Mouse (Mus musculus) liver, embryonic 16.5 days (tissue): ENCODE measurements around the gene Fhad1. TPM values are rescaled to one million over a fixed set of nuclear protein-coding genes. Genes with fewer than 3 reads are reported as not detected.

Experiments
- ATAC-seq: fragments of 200-750 bp; cut with Nextera tagmentation; 2 replicates; pipeline ENCODE4 v1.8.0; 2017; ENCODE audit warnings: low read depth, mild to moderate bottlenecking, moderate number of reproducible peaks, moderate library complexity
- H3K27ac ChIP-seq: fragments of 300-500 bp; sonication (generic); 2 replicates; pipeline ENCODE4 v1.5.1; 2014; ENCODE audit warnings: mild to moderate bottlenecking, low read length
- H3K27me3 ChIP-seq: fragments of 300-500 bp; sonication (generic); 2 replicates; pipeline ENCODE4 v1.6.1; 2014; ENCODE audit warnings: low read depth, low read length, mixed read lengths; ENCODE audit not compliant: control insufficient read depth, insufficient read depth
- H3K36me3 ChIP-seq: fragments of 300-500 bp; sonication (generic); 2 replicates; pipeline ENCODE4 v1.6.1; 2014; ENCODE audit warnings: mild to moderate bottlenecking; ENCODE audit not compliant: control insufficient read depth, insufficient read depth
- H3K4me1 ChIP-seq: fragments of 300-500 bp; sonication (generic); 2 replicates; pipeline ENCODE4 v1.6.1; 2014; ENCODE audit warnings: low read depth, low read length, mixed read lengths; ENCODE audit not compliant: control insufficient read depth
- H3K4me2 ChIP-seq: fragments of 300-500 bp; sonication (generic); 2 replicates; pipeline ENCODE4 v1.6.1; 2014; ENCODE audit warnings: low read depth, low read length, mixed read lengths
- H3K4me3 ChIP-seq: fragments of 300-500 bp; sonication (generic); 2 replicates; pipeline ENCODE4 v1.5.1; 2014; ENCODE audit warnings: low read depth, mild to moderate bottlenecking, low read length
- H3K9ac ChIP-seq: fragments of 300-500 bp; sonication (generic); 2 replicates; pipeline ENCODE4 v1.6.1; 2014; ENCODE audit warnings: low read depth, low read length
- H3K9me3 ChIP-seq: fragments of 300-500 bp; sonication (generic); replicated peaks from 2 replicates; pipeline ENCODE4 v1.6.1; 2016; ENCODE audit warnings: low read length; ENCODE audit not compliant: control insufficient read depth
- WGBS: fragments of 180-500 bp; shearing (Covaris S2); extraction: QIAGEN DNeasy Blood & Tissue Kit; methylation state at CpG from one replicate; pipeline ENCODE4 v1.1.7; 2014; ENCODE audit not compliant: insufficient replicate concordance; 5-methylcytosine and 5-hydroxymethylcytosine counted together
- polyA plus RNA-seq: library from polyadenylated mRNA; unstranded; fragments of >200 nt; fragmentation: Nextera tagmentation; extraction: Ambion mirVana; gene quantifications from 2 replicates; pipeline ENCODE4 v1.2.1, GENCODE M21; 2015

The Fhad1 gene
- polyA plus RNA-seq, 1 experiment from 2014 or later, result not detected

DNA sequence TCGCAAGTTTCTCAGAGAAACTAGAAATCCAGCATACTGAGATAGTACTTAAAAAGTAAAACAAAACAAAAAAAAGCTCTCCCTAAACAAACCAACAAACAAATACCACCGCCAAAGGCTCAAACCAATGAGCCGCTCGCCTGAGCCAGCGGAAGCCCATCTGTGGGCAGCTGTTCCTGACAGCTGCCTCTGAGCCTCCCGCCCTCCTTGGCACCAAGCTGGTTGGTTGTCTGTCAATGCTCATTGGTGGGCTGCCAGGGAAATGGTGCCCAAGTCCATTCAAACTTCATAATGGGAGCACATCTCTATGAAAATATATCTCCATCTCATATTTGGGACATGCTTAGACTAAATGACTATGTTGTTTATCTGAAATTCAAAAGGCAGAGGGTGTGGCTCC lies 117.7 kb downstream of the Fhad1 start:
- ATAC-seq, result no peak
- H3K36me3 ChIP-seq, result no peaks in the 10 kb centered on the region
- no peaks in the 10 kb centered on the region for H3K27me3 ChIP-seq
- no peaks in the 10 kb centered on the region for H3K9me3 ChIP-seq
- WGBS, result 84% methylated on average over 6 of the region's 6 CpGs
- H3K4me3 ChIP-seq, result no peak overlapping the region
- no peak overlapping the region for H3K9ac ChIP-seq
- peaks cover 3% of the 10 kb centered on the region; the same call in 1 of the 2 replicates for H3K4me1 ChIP-seq
- H3K4me2 ChIP-seq, result no peak overlapping the region
- H3K27ac ChIP-seq, result no peak overlapping the region

GRCm38 (mm10) chr4:141895772-141896171 lies 119.1 kb downstream of the Fhad1 start:
- Histone ChIP-seq H3K9ac (no peak overlapping the region), H3K27ac (no peak overlapping the region), H3K36me3 (no peaks in the 10 kb centered on the region), H3K27me3 (no peaks in the 10 kb centered on the region), H3K9me3 (no peaks in the 10 kb centered on the region), H3K4me3 (no peak overlapping the region), H3K4me2 (no peak overlapping the region), H3K4me1 (peaks cover 3% of the 10 kb centered on the region; the same call in 1 of the 2 replicates)
- WGBS, result 26% methylated on average over 12 of the region's 12 CpGs
- no peak for ATAC-seq

GRCm38 (mm10) chr4:141893157-141893784 lies 121.6 kb downstream of the Fhad1 start:
- 59% methylated on average over 8 of the region's 8 CpGs for WGBS
- Histone ChIP-seq H3K27me3 (no peaks in the 10 kb centered on the region), H3K27ac (no peak overlapping the region), H3K4me1 (peaks cover 3% of the 10 kb centered on the region; the same call in 1 of the 2 replicates), H3K9me3 (no peaks in the 10 kb centered on the region), H3K4me3 (no peak overlapping the region), H3K36me3 (no peaks in the 10 kb centered on the region), H3K9ac (no peak overlapping the region), H3K4me2 (no peak overlapping the region)
- no peak for ATAC-seq

DNA sequence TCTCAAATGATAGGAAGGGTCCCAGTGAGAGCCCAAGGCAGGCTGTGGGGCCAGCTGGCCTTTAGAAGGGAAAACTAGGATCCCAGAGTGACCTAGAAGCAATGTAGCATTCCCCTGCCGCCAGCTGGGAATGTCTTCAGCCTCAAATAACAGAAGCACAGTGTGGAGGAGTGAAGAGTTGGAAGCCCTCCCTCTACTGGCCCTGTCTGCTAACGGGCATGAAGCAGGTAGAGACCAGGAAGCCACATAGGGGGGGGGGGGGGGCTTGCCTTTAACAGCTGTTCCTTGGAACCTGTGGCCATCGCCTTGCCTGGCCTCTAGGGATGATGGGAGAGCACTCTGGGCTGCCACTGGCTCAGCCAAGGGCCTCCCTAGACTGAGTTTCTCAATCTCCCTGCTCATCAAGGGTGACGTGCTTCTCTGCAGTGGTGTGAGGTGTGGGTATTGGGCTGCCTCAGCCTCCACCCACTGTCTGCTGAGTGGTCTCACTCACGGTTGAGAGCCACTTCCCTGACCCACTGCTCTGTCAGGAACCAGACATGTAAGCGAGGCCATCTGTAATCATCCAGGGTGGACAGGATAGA lies 128.4 kb downstream of the Fhad1 start:
- no peak overlapping the region for H3K4me3 ChIP-seq
- H3K4me2 ChIP-seq, result no peak overlapping the region
- H3K27ac ChIP-seq, result no peak overlapping the region
- no peaks in the 10 kb centered on the region for H3K9me3 ChIP-seq
- no peaks in the 10 kb centered on the region for H3K36me3 ChIP-seq
- no peak overlapping the region for H3K9ac ChIP-seq
- H3K4me1 ChIP-seq, result no peaks in the 10 kb centered on the region; the same call in 1 of the 2 replicates
- WGBS, result 31% methylated on average over 6 of the region's 6 CpGs
- ATAC-seq, result no peak
- H3K27me3 ChIP-seq, result peaks cover 3% of the 10 kb centered on the region; the same call in 1 of the 2 replicates

DNA sequence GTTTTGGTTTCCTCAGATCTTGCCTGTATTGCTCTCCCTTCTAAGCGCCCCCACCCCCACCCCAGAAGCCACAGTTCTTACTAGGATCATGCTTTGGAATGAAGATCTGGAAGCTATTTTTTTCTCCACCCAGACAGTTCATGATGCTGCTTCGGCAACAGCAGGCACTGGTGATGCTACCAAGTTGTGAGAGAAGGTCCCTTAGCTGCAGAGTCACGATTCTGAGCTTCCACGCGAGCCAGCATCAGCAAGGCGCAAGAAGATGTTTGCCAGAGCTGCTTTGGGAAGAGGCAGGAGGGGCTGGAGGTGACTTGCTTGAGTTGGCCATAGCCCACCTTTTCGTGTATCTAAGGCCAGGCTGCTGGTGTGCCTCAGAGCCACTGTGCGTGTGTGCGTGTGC lies 129.4 kb downstream of the Fhad1 start:
- no peak overlapping the region for H3K4me3 ChIP-seq
- H3K9me3 ChIP-seq, result no peaks in the 10 kb centered on the region
- WGBS, result 54% methylated on average over 9 of the region's 9 CpGs
- H3K27me3 ChIP-seq, result peaks cover 3% of the 10 kb centered on the region; the same call in 1 of the 2 replicates
- H3K9ac ChIP-seq, result no peak overlapping the region
- H3K27ac ChIP-seq, result no peak overlapping the region
- no peaks in the 10 kb centered on the region; the same call in 1 of the 2 replicates for H3K4me1 ChIP-seq
- H3K36me3 ChIP-seq, result no peaks in the 10 kb centered on the region
- no peak overlapping the region for H3K4me2 ChIP-seq
- no peak for ATAC-seq

DNA sequence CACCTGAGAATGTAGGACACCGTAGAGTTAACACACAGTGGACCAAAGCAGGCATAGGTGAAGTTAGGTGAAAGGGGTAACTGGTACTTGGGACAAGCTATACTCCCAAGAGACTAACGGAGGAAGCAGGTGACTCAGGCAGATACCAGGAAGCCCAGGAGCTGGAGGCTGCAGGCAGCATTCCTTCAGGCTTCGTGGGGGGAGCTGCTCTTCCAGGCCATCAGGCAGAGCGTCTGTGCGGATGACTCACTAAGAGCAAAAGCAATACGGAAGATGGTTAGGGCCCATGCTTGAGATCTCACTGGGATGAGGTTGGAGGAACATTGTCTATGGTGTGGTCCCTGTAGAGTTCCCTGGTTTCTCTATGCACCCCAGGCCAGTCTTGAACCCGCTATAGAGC lies 132.0 kb downstream of the Fhad1 start:
- no peak overlapping the region for H3K4me3 ChIP-seq
- H3K9ac ChIP-seq, result no peak overlapping the region
- H3K27ac ChIP-seq, result no peak overlapping the region
- no peaks in the 10 kb centered on the region for H3K9me3 ChIP-seq
- no peak overlapping the region for H3K4me2 ChIP-seq
- ATAC-seq, result no peak
- H3K27me3 ChIP-seq, result peaks cover 3% of the 10 kb centered on the region; the same call in 1 of the 2 replicates
- 70% methylated on average over 7 of the region's 7 CpGs for WGBS
- H3K4me1 ChIP-seq, result no peaks in the 10 kb centered on the region; the same call in 1 of the 2 replicates
- H3K36me3 ChIP-seq, result no peaks in the 10 kb centered on the region

DNA sequence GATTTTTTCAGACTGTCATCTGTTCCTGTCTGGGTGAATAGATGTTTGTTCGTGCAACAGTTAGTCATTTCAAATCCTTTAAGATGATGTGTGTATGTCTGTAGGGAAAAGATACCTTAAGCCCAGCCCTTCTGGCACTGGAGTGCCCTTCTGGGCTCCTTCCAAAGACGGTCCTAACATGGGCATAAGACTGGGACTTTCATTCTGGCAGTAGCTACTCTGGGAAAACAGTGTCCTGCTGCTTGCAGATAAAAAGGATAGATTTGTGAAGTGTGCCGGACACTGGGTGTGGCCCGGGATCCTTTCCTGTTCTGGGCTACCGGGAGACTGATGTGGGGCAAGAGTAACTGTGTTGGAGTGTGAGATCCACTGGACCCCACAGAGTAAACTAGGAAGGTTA lies 132.9 kb downstream of the Fhad1 start:
- Histone ChIP-seq H3K4me1 (no peaks in the 10 kb centered on the region; the same call in 1 of the 2 replicates), H3K9ac (no peak overlapping the region), H3K36me3 (no peaks in the 10 kb centered on the region), H3K27me3 (peaks cover 7% of the 10 kb centered on the region), H3K4me2 (no peak overlapping the region), H3K9me3 (no peaks in the 10 kb centered on the region), H3K4me3 (no peak overlapping the region), H3K27ac (no peak overlapping the region)
- no peak for ATAC-seq
- 40% methylated on average over 5 of the region's 5 CpGs for WGBS

- no peaks in the 10 kb centered on the region for H3K9me3 ChIP-seq
- H3K36me3 ChIP-seq, result no peaks in the 10 kb centered on the region
- no peak overlapping the region for H3K4me3 ChIP-seq
- peaks cover 7% of the 10 kb centered on the region for H3K27me3 ChIP-seq
- peak; percentile 24; the same call in 1 of the 2 replicates for ATAC-seq
- H3K4me2 ChIP-seq, result no peak overlapping the region
- no peak overlapping the region for H3K27ac ChIP-seq
- WGBS, result 49% methylated on average over 10 of the region's 10 CpGs
- no peak overlapping the region for H3K9ac ChIP-seq
- peaks cover 2% of the 10 kb centered on the region for H3K4me1 ChIP-seq
Observed at GRCm38 (mm10) chr4:141881289-141881914, 133.5 kb downstream of the Fhad1 start.

DNA sequence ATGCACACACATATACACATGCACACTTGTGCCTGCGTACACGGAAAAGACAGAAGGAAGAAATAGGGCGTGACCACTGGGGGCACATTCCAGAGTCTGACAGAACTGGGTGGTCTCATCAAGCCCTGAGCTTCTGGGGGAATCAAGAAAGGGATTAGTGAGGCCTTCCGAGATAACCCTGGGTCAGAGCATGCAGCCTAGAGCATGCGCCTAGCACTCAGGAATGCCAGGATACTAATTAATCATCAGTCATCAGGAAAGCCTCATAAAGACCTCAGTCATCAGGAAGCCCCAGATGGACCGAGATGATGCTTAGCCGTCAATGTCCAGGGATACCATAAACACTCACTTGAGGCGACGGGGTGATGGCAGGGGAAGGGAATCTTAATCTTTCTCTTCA lies 135.0 kb downstream of the Fhad1 start:
- H3K4me1 ChIP-seq, result peaks cover 17% of the 10 kb centered on the region
- H3K4me2 ChIP-seq, result no peak overlapping the region
- H3K36me3 ChIP-seq, result no peaks in the 10 kb centered on the region
- H3K9ac ChIP-seq, result no peak overlapping the region
- 60% methylated on average over 9 of the region's 9 CpGs for WGBS
- no peak for ATAC-seq
- H3K4me3 ChIP-seq, result no peak overlapping the region
- no peaks in the 10 kb centered on the region for H3K9me3 ChIP-seq
- H3K27ac ChIP-seq, result no peak overlapping the region
- H3K27me3 ChIP-seq, result peaks cover 7% of the 10 kb centered on the region
